Mouse (Mus musculus) c-Kit-negative CD71-positive TER-119-positive erythroid progenitor cells, embryonic 14.5 days (primary cell): ENCODE measurements around the gene Il17rc.

Experiments used
- DNase-seq: peaks from one replicate; pipeline ENCODE4 v3.0.0-alpha.2; 2013; ENCODE audit warnings: low read depth, low spot score

The Il17rc gene

DNA sequence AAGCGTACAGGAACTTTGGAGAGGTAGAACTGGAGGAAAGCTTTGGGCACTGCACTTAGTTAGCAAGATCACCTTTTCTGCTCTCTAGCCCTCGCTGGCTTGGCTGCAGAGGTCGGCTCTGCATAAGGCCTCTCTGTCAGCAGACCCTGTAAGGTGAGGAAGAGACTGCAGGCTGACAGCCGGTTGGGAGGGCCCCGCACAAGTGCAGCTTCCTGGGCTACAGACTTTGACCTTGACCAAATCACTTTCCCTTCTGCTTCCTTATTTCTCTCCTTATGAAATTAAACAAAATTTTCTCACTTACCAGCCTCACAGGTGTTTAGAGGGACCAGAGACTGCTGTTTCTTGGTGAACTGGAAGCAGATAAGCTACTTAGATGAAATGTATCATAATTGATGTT lies 16.2 kb upstream of the Il17rc start:
- no peak for DNase-seq

DNA sequence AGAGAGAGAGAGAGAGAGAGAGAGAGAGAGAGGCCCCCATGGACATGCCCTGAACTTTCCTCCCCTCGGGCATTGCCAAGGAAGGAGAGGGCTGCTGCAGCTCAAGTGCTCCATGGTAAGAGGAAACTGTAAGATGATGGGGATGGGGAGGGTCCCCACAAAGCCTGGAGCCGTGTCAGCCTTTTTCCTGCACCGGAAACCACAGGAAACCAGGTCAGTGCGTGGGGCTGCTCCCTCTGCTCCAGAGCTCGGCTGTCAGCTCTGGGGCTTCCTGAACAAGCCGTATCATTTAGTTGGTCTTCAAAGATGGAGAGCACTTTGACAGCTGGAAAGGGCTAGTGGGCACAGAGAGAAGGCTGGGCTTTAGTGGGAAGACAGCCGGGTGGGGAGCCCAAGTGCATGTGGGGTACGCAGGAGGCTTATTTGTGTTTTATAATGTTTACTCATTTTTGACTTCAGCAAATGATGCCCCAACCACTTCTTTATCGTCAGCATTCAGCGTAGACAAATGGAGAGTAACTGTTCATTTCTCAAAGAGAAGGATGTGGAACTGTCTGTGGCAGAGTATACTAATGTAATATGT lies 13.2 kb upstream of the Il17rc start, which contains the start of gene Il17re:
Il17re (plus strand) TSS at position 533 of the 583 bp plus-strand sequence.
- DNase-seq, result no peak

DNA sequence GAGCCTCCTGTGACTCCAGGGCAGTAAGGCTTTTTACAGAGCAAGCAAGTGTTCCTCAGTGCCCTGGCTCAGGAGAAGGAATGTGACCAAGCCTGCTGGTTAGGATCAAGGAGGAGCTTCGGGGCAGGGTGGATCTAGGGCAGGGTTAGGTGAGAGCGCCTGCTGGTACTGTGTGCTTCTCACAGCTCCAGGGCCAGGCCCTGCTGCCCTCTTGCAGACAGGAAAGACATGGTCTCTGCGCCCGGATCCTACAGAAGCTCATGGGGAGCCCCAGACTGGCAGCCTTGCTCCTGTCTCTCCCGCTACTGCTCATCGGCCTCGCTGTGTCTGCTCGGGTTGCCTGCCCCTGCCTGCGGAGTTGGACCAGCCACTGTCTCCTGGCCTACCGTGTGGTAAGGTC lies 12.6 kb upstream of the Il17rc start:
- no peak for DNase-seq

DNA sequence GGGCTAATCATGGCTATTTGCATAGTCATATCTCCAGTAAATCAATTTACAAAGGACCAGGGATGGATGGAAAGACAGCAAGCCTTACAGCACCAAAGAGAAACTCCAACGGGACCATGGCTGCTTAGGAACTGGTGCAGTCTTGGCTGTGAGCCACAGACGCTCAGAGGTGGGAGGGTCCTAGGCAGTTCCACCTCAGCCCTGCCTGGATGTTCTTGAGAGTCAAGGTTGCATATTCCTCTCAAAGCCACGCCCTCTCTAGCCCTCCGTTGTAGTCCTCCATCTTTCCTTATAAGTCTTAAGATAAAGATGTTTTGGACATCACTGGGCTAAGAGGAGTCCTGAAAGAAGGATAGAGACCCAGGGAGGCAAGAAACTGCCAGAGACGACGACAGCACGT lies 7.2 kb upstream of the Il17rc start:
- no peak for DNase-seq

DNA sequence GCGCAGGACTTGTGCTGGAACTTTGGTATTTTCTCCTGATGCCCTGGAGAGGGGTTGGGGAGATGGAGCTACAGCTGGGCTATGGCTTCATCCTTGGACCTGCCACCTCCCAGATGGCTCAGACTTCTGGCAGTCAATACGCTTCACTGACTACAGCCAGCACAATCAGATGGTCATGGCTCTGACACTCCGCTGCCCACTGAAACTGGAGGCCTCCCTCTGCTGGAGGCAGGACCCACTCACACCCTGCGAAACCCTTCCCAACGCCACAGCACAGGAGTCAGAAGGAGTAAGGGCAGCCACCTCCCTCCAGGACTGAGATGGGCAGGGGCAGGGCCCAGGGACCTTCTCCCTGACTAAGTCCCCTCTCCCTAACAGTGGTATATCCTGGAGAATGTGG lies 5.6 kb upstream of the Il17rc start:
- no peak for DNase-seq

DNA sequence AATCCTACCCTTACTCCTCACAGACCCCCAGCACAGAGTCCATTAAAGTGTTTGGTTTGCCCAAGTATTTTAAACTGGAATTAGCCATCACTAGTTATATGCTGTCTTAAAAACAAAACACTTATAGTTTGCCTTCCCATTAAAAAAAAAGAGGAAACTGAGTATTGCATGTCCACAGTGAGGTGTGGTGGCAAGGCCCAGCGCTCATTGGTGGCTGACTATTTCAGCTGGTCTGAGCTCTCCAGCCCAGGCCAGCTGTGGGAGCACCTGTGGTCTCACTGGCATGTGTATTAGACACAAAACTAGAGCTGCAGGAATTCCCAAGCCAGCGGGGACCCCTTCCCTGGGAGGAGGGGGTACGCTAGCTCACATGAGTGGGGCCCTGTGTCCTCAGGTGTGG lies 2.7 kb upstream of the Il17rc start:
- no peak for DNase-seq

DNA sequence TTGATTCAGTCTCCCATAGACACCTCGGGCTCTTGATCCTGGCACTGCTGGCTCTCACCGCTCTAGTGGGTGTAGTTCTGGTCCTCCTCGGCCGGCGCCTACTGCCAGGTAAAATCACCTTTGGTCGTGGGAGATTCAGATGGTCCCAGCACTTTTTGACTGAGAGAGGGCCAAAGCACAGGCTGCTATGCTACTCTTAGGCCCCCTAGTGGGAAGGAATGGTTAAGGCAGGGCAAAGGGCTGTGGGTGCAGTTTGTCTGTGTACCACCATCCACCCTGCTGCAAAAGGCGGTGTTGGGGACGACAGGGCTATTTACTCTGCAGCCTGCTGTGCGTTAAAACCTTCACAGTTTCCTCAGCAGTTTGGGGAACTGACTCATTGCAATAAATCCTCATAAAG lies 2.2 kb upstream of the Il17rc start:
- DNase-seq, result no peak

DNA sequence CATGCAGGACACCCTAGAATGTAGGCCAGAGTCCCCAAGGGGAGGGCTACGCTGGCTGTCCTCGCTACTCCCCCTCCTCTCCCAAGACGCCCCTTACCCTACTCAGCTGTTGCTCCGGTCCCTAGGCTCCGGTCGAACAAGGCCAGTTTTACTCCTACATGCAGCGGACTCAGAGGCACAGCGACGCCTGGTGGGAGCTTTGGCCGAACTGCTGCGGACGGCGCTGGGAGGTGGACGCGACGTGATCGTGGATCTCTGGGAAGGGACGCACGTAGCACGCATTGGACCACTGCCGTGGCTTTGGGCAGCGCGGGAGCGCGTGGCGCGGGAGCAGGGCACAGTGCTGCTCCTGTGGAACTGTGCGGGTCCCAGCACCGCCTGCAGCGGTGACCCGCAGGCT lies 1.8 kb upstream of the Il17rc start:
- no peak for DNase-seq

DNA sequence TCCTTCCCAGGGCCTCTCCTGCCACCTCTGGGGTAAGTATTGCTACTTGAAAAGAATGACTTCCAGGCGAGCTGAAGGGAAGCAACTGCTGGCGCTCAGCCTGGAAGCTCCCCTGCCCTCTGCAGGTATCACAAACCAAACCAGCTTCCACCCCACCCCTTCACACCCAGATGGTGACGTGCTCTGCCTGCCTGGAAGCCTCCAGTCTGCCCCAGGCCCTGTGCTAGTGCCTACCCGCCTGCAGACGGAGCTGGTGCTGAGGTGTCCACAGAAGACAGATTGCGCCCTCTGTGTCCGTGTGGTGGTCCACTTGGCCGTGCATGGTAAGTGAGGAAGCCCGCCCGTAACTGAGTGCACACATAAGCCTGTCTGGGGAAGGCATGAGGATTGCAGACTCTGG lies 834 bp downstream of the Il17rc start:
- no peak for DNase-seq

DNA sequence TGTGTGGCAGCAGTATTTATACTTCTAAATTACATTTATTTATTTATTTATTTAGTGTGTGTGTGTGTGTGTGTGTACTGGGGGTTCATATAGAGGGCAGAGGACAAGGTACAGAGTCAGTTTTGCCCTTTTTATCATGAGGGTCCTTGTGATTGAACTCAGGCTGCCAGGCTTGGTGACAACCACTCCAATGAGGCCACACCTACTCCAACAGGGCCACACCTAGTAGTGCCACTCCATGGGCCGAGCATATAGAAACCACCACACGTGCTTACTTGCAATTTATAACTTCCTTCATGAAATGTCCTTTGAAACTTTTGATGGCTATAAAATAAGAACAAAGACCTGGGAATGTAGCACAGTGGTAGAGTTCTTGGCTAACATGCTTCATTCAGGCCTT lies 2.0 kb downstream of the Il17rc start:
- DNase-seq, result no peak

DNA sequence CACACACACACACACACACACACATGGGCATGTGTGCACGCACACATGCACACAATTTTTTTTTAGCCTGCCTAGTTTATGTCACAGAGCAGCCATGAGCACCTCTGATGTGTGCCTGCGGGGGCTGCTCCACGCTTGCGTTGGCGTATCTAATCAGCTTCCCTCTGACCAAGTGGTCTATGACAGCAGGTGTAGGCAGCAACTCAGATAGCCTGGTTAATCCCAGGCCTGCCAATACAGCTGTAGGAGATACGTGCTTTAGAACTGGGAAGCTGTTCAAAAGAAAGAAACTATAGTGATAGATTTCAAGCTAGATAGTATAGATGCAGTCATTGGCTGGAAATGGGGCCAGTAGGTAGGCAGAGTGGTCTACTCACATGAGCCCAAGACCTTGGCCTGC lies 2.5 kb downstream of the Il17rc start:
- DNase-seq, result no peak

DNA sequence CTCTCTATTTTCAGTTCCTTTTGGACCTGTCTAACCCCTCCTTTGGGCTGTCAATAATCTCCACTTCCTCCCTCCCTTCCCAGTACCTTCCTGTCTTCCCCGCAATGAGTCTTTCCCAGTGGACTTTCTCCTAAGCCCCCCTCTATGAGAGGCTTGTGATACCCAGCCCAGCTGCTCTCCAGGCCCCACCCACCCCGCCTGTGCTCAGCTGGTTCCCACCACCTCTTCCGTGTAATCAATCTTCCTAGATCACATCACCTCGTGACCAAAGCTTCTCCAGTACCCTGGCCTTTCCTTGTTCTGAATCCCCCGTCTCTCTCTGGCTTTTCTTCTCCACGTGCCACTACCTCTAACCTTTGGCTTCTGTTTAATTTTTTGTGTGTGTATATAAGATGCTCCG lies 6.1 kb downstream of the Il17rc start:
- DNase-seq, result no peak

DNA sequence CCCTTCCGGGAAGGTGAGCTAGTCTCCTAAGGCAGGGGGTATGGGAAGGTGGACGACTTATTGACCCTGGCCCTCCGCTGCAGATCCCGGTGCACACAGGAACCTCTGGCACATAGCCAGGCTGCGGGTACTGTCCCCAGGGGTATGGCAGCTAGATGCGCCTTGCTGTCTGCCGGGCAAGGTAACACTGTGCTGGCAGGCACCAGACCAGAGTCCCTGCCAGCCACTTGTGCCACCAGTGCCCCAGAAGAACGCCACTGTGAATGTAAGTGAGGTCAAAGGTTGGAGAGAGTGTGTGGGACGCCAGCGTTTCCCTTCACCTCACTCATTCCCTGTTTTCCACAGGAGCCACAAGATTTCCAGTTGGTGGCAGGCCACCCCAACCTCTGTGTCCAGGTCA lies 7.7 kb downstream of the Il17rc start:
- DNase-seq, result no peak

DNA sequence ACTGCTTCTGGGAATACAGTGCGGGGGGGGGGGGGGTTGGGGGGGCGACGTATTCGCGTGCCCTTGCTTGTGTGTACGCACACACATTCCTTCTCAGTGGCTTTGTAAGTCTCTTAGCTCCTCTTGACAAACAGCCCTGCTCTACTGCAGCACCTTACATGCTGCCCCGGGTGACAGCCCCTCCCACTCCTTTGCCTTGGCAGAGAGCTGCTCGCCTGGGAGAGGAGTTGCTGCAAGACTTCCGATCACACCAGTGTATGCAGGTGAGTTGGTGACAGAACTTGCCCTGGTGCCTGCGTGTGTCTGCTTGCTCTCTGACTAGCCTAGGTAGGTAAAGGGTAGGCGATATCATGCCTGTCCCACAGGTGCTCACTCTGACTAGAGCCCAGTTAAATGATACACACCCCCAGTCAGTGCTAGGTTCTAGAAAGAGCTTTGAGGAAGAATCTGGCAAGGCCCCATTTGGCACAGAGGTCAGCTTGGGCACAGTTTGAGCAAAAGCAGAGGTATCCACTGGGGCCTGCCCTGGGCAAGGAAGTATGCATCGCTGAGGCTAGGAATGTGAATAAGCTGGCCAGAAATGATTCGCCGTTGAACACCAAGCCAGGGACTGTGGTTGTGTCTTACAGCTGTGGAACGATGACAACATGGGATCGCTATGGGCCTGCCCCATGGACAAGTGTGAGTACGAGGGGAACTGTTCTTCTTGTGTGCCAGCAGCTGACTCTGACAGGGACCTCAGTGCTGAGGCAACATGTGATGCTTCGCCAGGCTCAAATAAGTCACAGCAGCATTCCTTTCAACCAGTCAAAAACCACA lies 9.5 kb downstream of the Il17rc start:
- no peak for DNase-seq

DNA sequence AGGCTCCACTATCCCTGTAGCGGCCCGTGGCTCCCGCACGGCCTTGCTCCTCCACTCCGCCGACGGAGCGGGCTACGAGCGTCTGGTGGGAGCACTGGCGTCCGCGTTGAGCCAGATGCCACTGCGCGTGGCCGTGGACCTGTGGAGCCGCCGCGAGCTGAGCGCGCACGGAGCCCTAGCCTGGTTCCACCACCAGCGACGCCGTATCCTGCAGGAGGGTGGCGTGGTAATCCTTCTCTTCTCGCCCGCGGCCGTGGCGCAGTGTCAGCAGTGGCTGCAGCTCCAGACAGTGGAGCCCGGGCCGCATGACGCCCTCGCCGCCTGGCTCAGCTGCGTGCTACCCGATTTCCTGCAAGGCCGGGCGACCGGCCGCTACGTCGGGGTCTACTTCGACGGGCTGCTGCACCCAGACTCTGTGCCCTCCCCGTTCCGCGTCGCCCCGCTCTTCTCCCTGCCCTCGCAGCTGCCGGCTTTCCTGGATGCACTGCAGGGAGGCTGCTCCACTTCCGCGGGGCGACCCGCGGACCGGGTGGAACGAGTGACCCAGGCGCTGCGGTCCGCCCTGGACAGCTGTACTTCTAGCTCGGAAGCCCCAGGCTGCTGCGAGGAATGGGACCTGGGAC lies 11.4 kb downstream of the Il17rc start:
- DNase-seq, result no peak

DNA sequence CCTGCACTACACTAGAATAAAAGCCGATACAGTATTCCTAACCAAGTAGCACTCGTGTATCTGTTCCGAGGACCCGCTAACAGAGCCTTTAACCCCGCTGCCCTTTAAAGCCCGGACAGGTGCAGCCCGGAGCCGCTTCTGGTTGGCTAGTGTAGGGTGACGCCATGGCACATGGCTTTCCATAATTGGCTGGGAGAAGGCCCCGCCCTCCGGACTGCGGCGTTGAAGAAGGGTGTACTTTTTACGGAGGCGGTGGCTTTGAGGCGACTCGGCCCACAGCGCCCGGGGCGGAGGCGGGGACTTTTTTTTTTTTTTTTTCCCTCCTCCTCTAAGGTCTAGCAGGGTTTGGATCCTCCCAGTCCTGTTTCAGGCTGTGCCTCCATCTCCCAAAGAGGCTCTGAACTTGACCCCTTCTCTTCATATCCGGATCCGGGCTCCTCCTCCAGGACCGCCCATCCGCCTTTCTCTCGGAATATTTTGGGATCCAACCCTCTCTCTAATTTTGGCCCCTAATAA lies 11.9 kb downstream of the Il17rc start, which contains the start of gene Creld1:
Creld1 (plus strand) TSS at position 198 of the 516 bp plus-strand sequence.
- peak; percentile 90 for DNase-seq

DNA sequence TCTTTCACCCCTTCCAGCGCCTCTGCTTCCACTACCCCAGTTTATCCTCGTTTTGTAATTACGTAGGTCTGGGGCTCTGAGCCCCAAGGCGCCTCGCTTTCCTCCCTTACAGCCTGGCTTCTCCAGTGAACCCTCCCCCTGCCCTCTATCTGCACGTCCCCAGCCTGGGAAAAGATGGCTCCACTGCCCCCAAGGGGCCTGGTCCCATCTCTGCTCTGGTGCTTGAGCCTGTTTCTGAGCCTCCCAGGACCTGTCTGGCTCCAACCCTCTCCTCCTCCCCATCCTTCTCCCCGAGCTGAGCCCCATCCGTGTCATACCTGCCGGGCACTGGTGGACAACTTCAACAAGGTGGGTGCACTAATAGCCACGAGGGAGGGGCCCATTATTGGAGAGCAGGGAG lies 12.5 kb downstream of the Il17rc start:
- no peak for DNase-seq

DNA sequence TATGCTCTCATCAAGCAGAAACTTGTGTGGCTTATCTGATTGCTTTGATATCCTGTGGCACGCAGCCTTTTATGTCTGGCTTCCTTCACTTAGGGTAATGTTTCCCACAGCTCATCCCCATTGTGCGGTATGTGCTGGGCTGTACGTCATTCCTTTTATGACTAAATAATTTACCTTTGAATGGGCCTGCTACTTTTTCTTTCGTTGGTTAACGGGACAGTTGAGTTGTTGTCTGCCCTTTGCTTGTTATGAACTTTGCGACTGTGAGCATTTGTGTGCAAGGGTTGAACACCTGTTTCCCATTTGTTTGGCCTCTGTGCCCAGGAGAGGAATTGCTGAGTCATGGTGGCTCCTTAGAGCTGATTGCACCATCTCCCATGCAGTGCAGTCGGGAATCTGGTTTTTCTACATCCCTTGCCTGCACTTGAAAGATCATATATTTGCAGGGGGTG lies 15.9 kb downstream of the Il17rc start:
- no peak for DNase-seq

DNA sequence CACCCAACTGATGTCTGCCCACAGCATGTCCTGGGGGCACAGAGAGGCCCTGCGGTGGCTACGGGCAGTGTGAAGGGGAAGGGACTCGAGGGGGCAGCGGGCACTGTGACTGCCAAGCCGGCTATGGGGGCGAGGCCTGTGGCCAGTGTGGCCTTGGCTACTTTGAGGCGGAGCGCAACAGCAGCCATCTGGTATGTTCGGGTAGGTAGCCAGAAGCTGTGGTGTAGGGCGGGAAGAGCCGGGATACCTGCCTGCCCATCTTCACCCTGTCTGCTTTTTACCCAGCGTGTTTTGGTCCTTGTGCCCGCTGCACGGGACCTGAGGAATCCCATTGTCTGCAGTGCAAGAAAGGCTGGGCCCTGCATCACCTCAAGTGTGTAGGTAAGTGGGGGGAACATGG lies 18.2 kb downstream of the Il17rc start:
- DNase-seq, result no peak

DNA sequence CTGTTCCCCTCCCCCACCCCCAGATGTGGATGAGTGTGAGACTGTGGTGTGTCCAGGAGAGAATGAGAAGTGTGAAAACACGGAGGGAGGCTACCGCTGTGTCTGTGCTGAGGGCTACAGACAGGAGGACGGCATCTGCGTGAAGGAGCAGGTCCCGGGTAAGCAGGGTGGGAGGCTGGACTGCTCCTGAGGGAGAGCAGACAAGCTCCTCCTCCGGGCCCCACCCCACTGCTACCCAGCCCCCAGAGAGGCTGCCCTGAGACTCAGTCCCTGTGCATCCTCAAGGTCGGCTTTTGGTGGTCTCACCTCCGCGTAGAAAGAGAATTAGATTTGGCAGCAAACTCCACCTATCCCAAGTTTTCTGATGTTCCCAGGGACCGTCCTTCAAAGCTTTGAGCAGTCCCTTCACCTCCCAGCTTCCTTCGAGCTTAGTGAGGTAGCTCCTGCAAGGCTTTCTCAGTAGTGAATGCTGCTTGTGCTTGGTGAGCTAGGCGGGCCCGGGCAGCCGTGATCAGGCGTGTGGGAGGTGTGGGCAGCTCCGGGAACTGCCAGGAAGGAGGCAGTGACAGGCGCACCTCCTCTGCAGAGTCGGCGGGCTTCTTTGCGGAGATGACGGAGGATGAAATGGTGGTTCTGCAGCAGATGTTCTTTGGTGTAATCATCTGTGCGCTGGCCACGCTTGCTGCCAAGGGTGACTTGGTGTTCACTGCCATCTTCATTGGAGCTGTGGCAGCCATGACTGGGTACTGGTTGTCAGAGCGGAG lies 21.1 kb downstream of the Il17rc start:
- DNase-seq, result no peak

DNA sequence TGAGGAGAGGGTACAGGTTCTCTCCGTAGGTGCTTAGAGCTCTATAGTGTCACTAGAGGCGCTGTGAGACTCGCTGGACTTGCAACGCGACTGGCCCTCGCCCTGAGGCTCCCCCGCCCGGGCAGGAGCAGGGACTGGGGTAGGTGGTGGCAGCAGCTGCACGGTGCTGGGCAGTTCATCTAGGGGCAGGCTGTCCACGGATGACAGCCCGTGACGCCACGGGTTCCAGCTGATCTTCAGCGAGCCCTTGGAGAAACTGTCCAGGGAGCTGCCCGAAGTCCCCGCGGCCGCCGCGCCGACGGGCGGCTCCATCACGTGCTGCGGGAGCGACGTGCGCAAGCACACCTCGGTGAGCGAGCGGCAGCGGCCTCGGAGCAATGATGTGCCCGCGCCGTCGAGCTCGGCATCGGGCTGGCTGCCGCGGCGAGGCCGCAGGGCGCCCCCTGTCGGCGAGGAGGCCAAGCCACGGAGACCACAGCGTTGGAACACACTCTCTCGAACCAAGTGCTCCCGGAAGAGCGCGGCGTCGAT lies 23.1 kb downstream of the Il17rc start:
- DNase-seq, result peak; percentile 42
